Mouse (Mus musculus): ENCODE measurements around the gene Tiam1.

- TF ChIP-seq CTCF (IDR thresholded peaks at IDR 0.05) (no peak), EP300 (IDR thresholded peaks at IDR 0.05) (no peak)
Observed at GRCm38 (mm10) chr16:90141556-90141955, 2.0 kb downstream of the Tiam1 start.
